In genomic region chr9:41336801-41337200, GRCm38 (mm10) we compare ENCODE assay signal across 25 mouse cellular contexts.
"Had no signal": no experiment of that assay in that cellular context is flagged by ENCODE, and none has a peak within 500 bp of the region (broad histone marks: within the 10 kb centered on the region; RNA-seq: fewer than 3 reads in every experiment).

No protein-coding gene starts in this region.

- H3K36me3 ChIP-seq: heart, embryonic 13.5 days; heart, embryonic 15.5 days; hindbrain, embryonic 13.5 days; hindbrain, embryonic 15.5 days; limb, embryonic 12.5 days had no signal

- H3K4me2 ChIP-seq: heart, embryonic 11.5 days; heart, embryonic 13.5 days; heart, embryonic 15.5 days; hindbrain, embryonic 13.5 days; hindbrain, embryonic 15.5 days; limb, embryonic 12.5 days; liver, embryonic 11.5 days had no signal

- H3K4me3 ChIP-seq: gastrocnemius, adult 2 months; heart, adult 2 months; heart, embryonic 13.5 days; heart, embryonic 15.5 days; hindbrain, embryonic 13.5 days; hindbrain, embryonic 15.5 days; layer of hippocampus, adult 2 months; left cerebral cortex, adult 2 months; limb, embryonic 10.5 days; limb, embryonic 12.5 days had no signal

- H3K27me3 ChIP-seq: heart, embryonic 13.5 days; heart, embryonic 15.5 days; hindbrain, embryonic 13.5 days; hindbrain, embryonic 15.5 days; limb, embryonic 12.5 days had no signal

- H3K27ac ChIP-seq: gastrocnemius, adult 2 months; heart, adult 2 months; heart, embryonic 13.5 days; heart, embryonic 15.5 days; hindbrain, embryonic 15.5 days; hindbrain, postnatal 0 days; layer of hippocampus, adult 2 months; left cerebral cortex, adult 2 months; limb, embryonic 10.5 days; limb, embryonic 12.5 days had no signal

- DNase-seq: gastrocnemius, adult 2 months; gastrocnemius, postnatal 10 days; gastrocnemius, postnatal 25 days; heart, adult 11 months; heart, adult 2 months; heart, postnatal 14 days; heart, postnatal 36 days; kidney, adult 18-20 months; kidney, adult 8-10 months; kidney, postnatal 10 days; kidney, postnatal 25 days; kidney, postnatal 4 days; liver had no signal

- ATAC-seq: hindbrain, postnatal 0 days; intestine, embryonic 16.5 days had no signal

- H3K9ac ChIP-seq: heart, embryonic 13.5 days; heart, embryonic 15.5 days; hindbrain, embryonic 13.5 days; hindbrain, embryonic 15.5 days; limb, embryonic 12.5 days had no signal

- H3K9me3 ChIP-seq: heart, embryonic 13.5 days; heart, embryonic 15.5 days; hindbrain, embryonic 13.5 days; hindbrain, embryonic 15.5 days; limb, embryonic 10.5 days; limb, embryonic 12.5 days had no signal
